Mouse (Mus musculus) limb, embryonic 13.5 days (tissue): ENCODE measurements at regions not wholly inside any gene's neighbourhood (a gene's known extent, or its start where the extent isn't known, plus 50 kb on each side); places are given as distances from the start of the nearest gene placed in this dataset.

Experiments
- ATAC-seq: fragments of 200-750 bp; cut with Nextera tagmentation; 2 replicates; pipeline ENCODE4 v1.8.0; 2017; ENCODE audit warnings: low read depth, moderate number of reproducible peaks, moderate TSS enrichment; ENCODE audit not compliant: low FRiP score
- H3K27ac ChIP-seq: fragments of 300-500 bp; sonication (generic); 2 replicates; pipeline ENCODE4 v1.5.1; 2015; ENCODE audit warnings: inconsistent platforms, mild to moderate bottlenecking, moderate library complexity
- H3K27me3 ChIP-seq: fragments of 300-500 bp; sonication (generic); 2 replicates; pipeline ENCODE4 v1.6.1; 2015; ENCODE audit warnings: mild to moderate bottlenecking, inconsistent platforms
- H3K36me3 ChIP-seq: fragments of 300-500 bp; sonication (generic); 2 replicates; pipeline ENCODE4 v1.6.1; 2015; ENCODE audit warnings: inconsistent platforms, mild to moderate bottlenecking, moderate library complexity
- H3K4me1 ChIP-seq: fragments of 300-500 bp; sonication (generic); 2 replicates; pipeline ENCODE4 v1.6.1; 2015; ENCODE audit warnings: inconsistent platforms
- H3K4me2 ChIP-seq: fragments of 300-500 bp; sonication (generic); replicated peaks from 2 replicates; pipeline ENCODE4 v1.6.1; 2015; ENCODE audit warnings: inconsistent platforms, mild to moderate bottlenecking, moderate library complexity
- H3K4me3 ChIP-seq: fragments of 300-500 bp; sonication (generic); 2 replicates; pipeline ENCODE4 v1.5.1; 2015; ENCODE audit warnings: moderate library complexity, mild to moderate bottlenecking, inconsistent platforms
- H3K9ac ChIP-seq: fragments of 300-500 bp; sonication (generic); 2 replicates; pipeline ENCODE4 v1.6.1; 2015; ENCODE audit warnings: mild to moderate bottlenecking, inconsistent platforms
- H3K9me3 ChIP-seq: fragments of 300-500 bp; sonication (generic); 2 replicates; pipeline ENCODE4 v1.6.1; 2016; ENCODE audit warnings: inconsistent platforms
- WGBS: fragments of 180-500 bp; shearing (Covaris S2); methylation state at CpG from one replicate; pipeline ENCODE4 v1.1.7; 2015; 5-methylcytosine and 5-hydroxymethylcytosine counted together

GRCm38 (mm10) chr4:58647761-58648295 is 94.1 kb upstream of the Lpar1 start:
- peaks cover 10% of the 10 kb centered on the region; the same call in 1 of the 2 replicates for H3K4me1 ChIP-seq
- no peak overlapping the region for H3K9ac ChIP-seq
- no peak overlapping the region for H3K4me2 ChIP-seq
- no peak overlapping the region for H3K4me3 ChIP-seq
- no peaks in the 10 kb centered on the region for H3K36me3 ChIP-seq
- 0 out of 2 replicates have a peak, but pooled peaks cover 3% of the 10 kb centered on the region for H3K9me3 ChIP-seq
- no peak for ATAC-seq
- no peaks in the 10 kb centered on the region for H3K27me3 ChIP-seq
- H3K27ac ChIP-seq: no peak overlapping the region
- WGBS: 15% methylated on average over 2 of the region's 2 CpGs

- ATAC-seq: no peak
- WGBS: 93% methylated on average over 6 of the region's 6 CpGs
- Histone ChIP-seq H3K27me3 (no peaks in the 10 kb centered on the region), H3K27ac (no peak overlapping the region), H3K36me3 (no peaks in the 10 kb centered on the region), H3K4me3 (no peak overlapping the region), H3K4me1 (peaks cover 7% of the 10 kb centered on the region; the same call in 1 of the 2 replicates), H3K9ac (no peak overlapping the region), H3K9me3 (0 out of 2 replicates have a peak, but pooled peaks cover 3% of the 10 kb centered on the region), H3K4me2 (no peak overlapping the region)
These were observed 93.1 kb upstream of the Lpar1 start for GRCm38 (mm10) chr4:58646821-58647220.

GRCm38 (mm10) chr4:58643371-58643770 is 89.7 kb upstream of the Lpar1 start:
- Histone ChIP-seq H3K4me3 (no peak overlapping the region), H3K27ac (0 out of 2 replicates have a peak overlapping the region, but pooled peaks have one; percentile 2), H3K4me2 (no peak overlapping the region), H3K9me3 (0 out of 2 replicates have a peak, but pooled peaks cover 3% of the 10 kb centered on the region), H3K4me1 (peaks cover 7% of the 10 kb centered on the region; the same call in 1 of the 2 replicates), H3K9ac (no peak overlapping the region), H3K36me3 (no peaks in the 10 kb centered on the region), H3K27me3 (no peaks in the 10 kb centered on the region)
- 37% methylated on average over 4 of the region's 4 CpGs for WGBS
- peak; percentile 86 for ATAC-seq

GRCm38 (mm10) chr4:58642236-58642635 is 88.5 kb upstream of the Lpar1 start:
- 91% methylated on average over 10 of the region's 10 CpGs for WGBS

GRCm38 (mm10) chr4:58632696-58633095 is 79.0 kb upstream of the Lpar1 start:
- no peak for ATAC-seq
- Histone ChIP-seq H3K4me2 (no peak overlapping the region), H3K27ac (no peak overlapping the region), H3K9ac (no peak overlapping the region), H3K27me3 (no peaks in the 10 kb centered on the region), H3K9me3 (0 out of 2 replicates have a peak, but pooled peaks cover 10% of the 10 kb centered on the region), H3K4me1 (peaks cover 22% of the 10 kb centered on the region), H3K4me3 (no peak overlapping the region), H3K36me3 (no peaks in the 10 kb centered on the region)
- 64% methylated on average over 1 of the region's 1 CpGs for WGBS

More at GRCm38 (mm10) chr4:58642236-58642635, 88.5 kb upstream of the Lpar1 start:
- Histone ChIP-seq H3K4me1 (peaks cover 7% of the 10 kb centered on the region; the same call in 1 of the 2 replicates), H3K36me3 (no peaks in the 10 kb centered on the region), H3K4me2 (no peak overlapping the region), H3K9ac (no peak overlapping the region), H3K4me3 (no peak overlapping the region), H3K27me3 (no peaks in the 10 kb centered on the region), H3K27ac (no peak overlapping the region), H3K9me3 (0 out of 2 replicates have a peak, but pooled peaks cover 3% of the 10 kb centered on the region)
- ATAC-seq: no peak

GRCm38 (mm10) chr4:58631415-58631814 is 77.7 kb upstream of the Lpar1 start:
- Histone ChIP-seq H3K36me3 (no peaks in the 10 kb centered on the region), H3K4me1 (peaks cover 22% of the 10 kb centered on the region), H3K27ac (no peak overlapping the region; the same call in 1 of the 2 replicates), H3K27me3 (no peaks in the 10 kb centered on the region), H3K4me3 (no peak overlapping the region), H3K9me3 (0 out of 2 replicates have a peak, but pooled peaks cover 10% of the 10 kb centered on the region), H3K9ac (no peak overlapping the region), H3K4me2 (no peak overlapping the region)
- WGBS: 13% methylated on average over 4 of the region's 4 CpGs
- ATAC-seq: peak; percentile 83

- 0 out of 2 replicates have a peak, but pooled peaks cover 5% of the 10 kb centered on the region for H3K4me1 ChIP-seq
- no peaks in the 10 kb centered on the region for H3K36me3 ChIP-seq
- H3K4me2 ChIP-seq: no peak overlapping the region
- WGBS: 53% methylated on average over 7 of the region's 7 CpGs
- ATAC-seq: no peak
- no peaks in the 10 kb centered on the region for H3K27me3 ChIP-seq
- no peak overlapping the region for H3K27ac ChIP-seq
- no peak overlapping the region for H3K9ac ChIP-seq
- H3K9me3 ChIP-seq: 0 out of 2 replicates have a peak, but pooled peaks cover 14% of the 10 kb centered on the region
- no peak overlapping the region for H3K4me3 ChIP-seq
These were observed 73.3 kb upstream of the Lpar1 start for GRCm38 (mm10) chr4:58627021-58627420.

- no peak for ATAC-seq
- Histone ChIP-seq H3K9ac (no peak overlapping the region), H3K4me2 (no peak overlapping the region), H3K4me1 (no peaks in the 10 kb centered on the region), H3K27me3 (no peaks in the 10 kb centered on the region), H3K9me3 (0 out of 2 replicates have a peak, but pooled peaks cover 6% of the 10 kb centered on the region), H3K36me3 (no peaks in the 10 kb centered on the region), H3K4me3 (no peak overlapping the region), H3K27ac (no peak overlapping the region)
- 80% methylated on average over 3 of the region's 3 CpGs for WGBS
These were observed 70.4 kb upstream of the Lpar1 start for GRCm38 (mm10) chr4:58624059-58624458.

- Histone ChIP-seq H3K9ac (no peak overlapping the region), H3K27ac (no peak overlapping the region), H3K36me3 (no peaks in the 10 kb centered on the region), H3K4me1 (no peaks in the 10 kb centered on the region), H3K9me3 (0 out of 2 replicates have a peak, but pooled peaks cover 5% of the 10 kb centered on the region), H3K4me3 (no peak overlapping the region), H3K27me3 (no peaks in the 10 kb centered on the region), H3K4me2 (no peak overlapping the region)
- 93% methylated on average over 3 of the region's 3 CpGs for WGBS
- no peak for ATAC-seq
These were observed 66.9 kb upstream of the Lpar1 start for GRCm38 (mm10) chr4:58620641-58621040.

- Histone ChIP-seq H3K4me1 (peaks cover 7% of the 10 kb centered on the region; the same call in 1 of the 2 replicates), H3K9me3 (no peaks in the 10 kb centered on the region), H3K36me3 (no peaks in the 10 kb centered on the region), H3K4me3 (no peak overlapping the region), H3K4me2 (no peak overlapping the region), H3K27ac (no peak overlapping the region), H3K9ac (no peak overlapping the region), H3K27me3 (no peaks in the 10 kb centered on the region)
- no peak for ATAC-seq
- 83% methylated on average over 3 of the region's 3 CpGs for WGBS
These were observed 63.6 kb upstream of the Lpar1 start for GRCm38 (mm10) chr4:58617261-58617660.

GRCm38 (mm10) chr4:58613536-58613935 is 59.8 kb upstream of the Lpar1 start:
- Histone ChIP-seq H3K27me3 (no peaks in the 10 kb centered on the region), H3K36me3 (no peaks in the 10 kb centered on the region), H3K4me2 (no peak overlapping the region), H3K27ac (no peak overlapping the region), H3K9me3 (no peaks in the 10 kb centered on the region), H3K4me3 (no peak overlapping the region), H3K9ac (no peak overlapping the region), H3K4me1 (peaks cover 7% of the 10 kb centered on the region; the same call in 1 of the 2 replicates)
- ATAC-seq: no peak
- WGBS: 46% methylated on average over 6 of the region's 6 CpGs

- peaks cover 7% of the 10 kb centered on the region; the same call in 1 of the 2 replicates for H3K4me1 ChIP-seq
- WGBS: 82% methylated on average over 3 of the region's 3 CpGs
- no peaks in the 10 kb centered on the region for H3K36me3 ChIP-seq
- H3K27ac ChIP-seq: no peak overlapping the region
- H3K27me3 ChIP-seq: no peaks in the 10 kb centered on the region
- H3K4me2 ChIP-seq: no peak overlapping the region
- H3K4me3 ChIP-seq: no peak overlapping the region
- no peak for ATAC-seq
- no peak overlapping the region for H3K9ac ChIP-seq
- no peaks in the 10 kb centered on the region for H3K9me3 ChIP-seq
These were observed 59.3 kb upstream of the Lpar1 start for GRCm38 (mm10) chr4:58613022-58613421.

GRCm38 (mm10) chr4:58607491-58607890 is 53.8 kb upstream of the Lpar1 start:
- Histone ChIP-seq H3K27me3 (no peaks in the 10 kb centered on the region), H3K9ac (no peak overlapping the region), H3K4me1 (no peaks in the 10 kb centered on the region), H3K36me3 (no peaks in the 10 kb centered on the region), H3K9me3 (no peaks in the 10 kb centered on the region), H3K4me3 (no peak overlapping the region), H3K4me2 (no peak overlapping the region), H3K27ac (no peak overlapping the region)
- 87% methylated on average over 2 of the region's 2 CpGs for WGBS
- no peak for ATAC-seq
